Mouse (Mus musculus): Measurements from ENCODE around the gene Rufy2.

GRCm38 (mm10) chr10:62990636-62991035 is 10.6 kb downstream of the Rufy2 start:
- TF ChIP-seq POLR2A (IDR thresholded peaks at IDR 0.05; ENCODE audit: borderline replicate concordance, control insufficient read depth, low read depth, low read length) (no peak), CTCF (IDR thresholded peaks at IDR 0.05; ENCODE audit: control insufficient read depth, insufficient read depth, low read length) (no peak)

Measured in bone marrow, adult 2 months (tissue).